Mouse (Mus musculus) heart, embryonic 11.5 days (tissue): ENCODE measurements around the gene Lemd1. TPM values are rescaled to one million over a fixed set of nuclear protein-coding genes. Genes with fewer than 3 reads are reported as not detected.

Source experiments
- ATAC-seq: fragments of 200-750 bp; cut with Nextera tagmentation; replicated peaks from 2 replicates; pipeline ENCODE4 v1.8.0; 2017; ENCODE audit warnings: moderate library complexity; ENCODE audit not compliant: insufficient number of reproducible peaks, low FRiP score, low TSS enrichment
- H3K27ac ChIP-seq: fragments of 300-500 bp; sonication (generic); 2 replicates; pipeline ENCODE4 v1.5.1; 2014; ENCODE audit warnings: mild to moderate bottlenecking, low read depth, low read length
- H3K27me3 ChIP-seq: fragments of 300-500 bp; sonication (generic); 2 replicates; pipeline ENCODE4 v1.6.1; 2014; ENCODE audit warnings: mild to moderate bottlenecking, low read length, mixed read lengths; ENCODE audit not compliant: control insufficient read depth, insufficient read depth
- H3K36me3 ChIP-seq: fragments of 300-500 bp; sonication (generic); 2 replicates; pipeline ENCODE4 v1.6.1; 2014; ENCODE audit warnings: mild to moderate bottlenecking, low read length, moderate library complexity, mixed read lengths; ENCODE audit not compliant: control insufficient read depth, insufficient read depth
- H3K4me1 ChIP-seq: fragments of 300-500 bp; sonication (generic); 2 replicates; pipeline ENCODE4 v1.6.1; 2014; ENCODE audit warnings: low read length; ENCODE audit not compliant: control insufficient read depth, insufficient read depth
- H3K4me2 ChIP-seq: fragments of 300-500 bp; sonication (generic); 2 replicates; pipeline ENCODE4 v1.6.1; 2014; ENCODE audit warnings: mild to moderate bottlenecking, moderate library complexity
- H3K4me3 ChIP-seq: fragments of 300-500 bp; sonication (generic); 2 replicates; pipeline ENCODE4 v1.5.1; 2014; ENCODE audit warnings: low read depth, low read length
- H3K9ac ChIP-seq: fragments of 300-500 bp; sonication (generic); 2 replicates; pipeline ENCODE4 v1.6.1; 2014; ENCODE audit warnings: mild to moderate bottlenecking, low read depth, low read length, moderate library complexity
- H3K9me3 ChIP-seq: fragments of 300-500 bp; sonication (generic); replicated peaks from 2 replicates; pipeline ENCODE4 v1.6.1; 2016; ENCODE audit warnings: low read length; ENCODE audit not compliant: control insufficient read depth
- WGBS: fragments of 180-500 bp; shearing (Covaris S2); extraction: QIAGEN DNeasy Blood & Tissue Kit; methylation state at CpG from one replicate; pipeline ENCODE4 v1.1.7; 2014; ENCODE audit not compliant: insufficient replicate concordance; 5-methylcytosine and 5-hydroxymethylcytosine counted together
- polyA plus RNA-seq: library from polyadenylated mRNA; unstranded; fragments of >200 nt; fragmentation: Nextera tagmentation; extraction: Ambion mirVana; gene quantifications from 2 replicates; pipeline ENCODE4 v1.2.1, GENCODE M21; 2014

The Lemd1 gene
- polyA plus RNA-seq, 1 experiment from 2014 or later, result not detected

DNA sequence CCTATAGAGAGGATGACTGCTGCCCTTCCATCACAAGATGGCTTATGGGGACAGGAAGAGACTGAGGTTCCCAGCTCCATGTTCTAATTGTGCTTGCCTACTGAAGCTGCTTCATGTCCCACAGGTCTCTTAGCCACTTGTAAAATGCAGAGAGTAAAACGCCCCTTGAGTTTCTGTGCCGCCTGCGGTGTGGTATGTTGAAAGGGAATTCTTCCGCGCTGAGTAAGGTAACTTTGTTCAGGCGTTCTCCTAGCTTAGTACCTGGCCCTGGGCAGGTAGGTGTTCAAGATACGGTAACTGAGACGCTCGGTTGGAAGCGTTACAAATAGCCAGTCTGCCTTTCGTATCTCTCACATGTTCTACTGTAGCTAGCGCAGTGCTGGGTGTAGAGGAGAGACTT is 20.4 kb downstream of the Lemd1 start:
- H3K27me3 ChIP-seq, result peaks cover 11% of the 10 kb centered on the region
- H3K4me3 ChIP-seq, result no peak overlapping the region
- no peak for ATAC-seq
- no peak overlapping the region for H3K9ac ChIP-seq
- no peak overlapping the region for H3K27ac ChIP-seq
- H3K4me1 ChIP-seq, result peaks cover 24% of the 10 kb centered on the region
- 40% methylated on average over 12 of the region's 12 CpGs for WGBS
- no peaks in the 10 kb centered on the region for H3K9me3 ChIP-seq
- no peaks in the 10 kb centered on the region for H3K36me3 ChIP-seq
- H3K4me2 ChIP-seq, result peak overlapping the region; percentile 58

DNA sequence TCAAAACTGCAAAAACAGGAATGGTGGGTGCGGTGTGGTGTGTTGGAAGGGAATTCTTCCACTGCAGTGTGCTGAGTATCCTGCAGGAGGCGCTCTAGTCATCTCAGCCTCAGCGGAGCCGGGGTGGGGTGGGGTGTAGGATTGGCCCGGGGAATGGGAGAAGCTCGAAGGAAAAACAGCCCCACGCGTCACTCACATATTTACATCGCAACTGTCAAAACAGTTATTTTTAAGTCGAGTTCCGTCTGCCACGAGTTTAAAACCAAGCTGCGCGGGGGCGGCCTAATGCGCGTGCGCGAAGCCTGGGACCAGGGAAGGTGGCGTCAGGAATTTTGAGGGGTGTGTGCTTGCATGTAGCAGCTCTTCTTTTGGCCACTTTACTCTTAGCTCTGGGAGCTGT is 21.0 kb downstream of the Lemd1 start:
- no peak for ATAC-seq
- H3K9me3 ChIP-seq, result no peaks in the 10 kb centered on the region
- H3K9ac ChIP-seq, result 0 out of 2 replicates have a peak overlapping the region, but pooled peaks have one; percentile 34
- H3K27ac ChIP-seq, result no peak overlapping the region
- H3K36me3 ChIP-seq, result no peaks in the 10 kb centered on the region
- H3K4me3 ChIP-seq, result peak overlapping the region; percentile 28
- H3K4me1 ChIP-seq, result peaks cover 21% of the 10 kb centered on the region
- WGBS, result 5% methylated on average over 20 of the region's 20 CpGs
- peaks cover 11% of the 10 kb centered on the region for H3K27me3 ChIP-seq
- H3K4me2 ChIP-seq, result peak overlapping the region; percentile 58

- WGBS, result 47% methylated on average over 6 of the region's 6 CpGs
Observed at GRCm38 (mm10) chr1:132213076-132213475, 21.8 kb downstream of the Lemd1 start.

GRCm38 (mm10) chr1:132216276-132216675 is 25.0 kb downstream of the Lemd1 start:
- Histone ChIP-seq H3K4me2 (no peak overlapping the region), H3K27ac (no peak overlapping the region), H3K9ac (no peak overlapping the region), H3K4me1 (peaks cover 11% of the 10 kb centered on the region), H3K36me3 (no peaks in the 10 kb centered on the region), H3K27me3 (peaks cover 12% of the 10 kb centered on the region), H3K9me3 (no peaks in the 10 kb centered on the region), H3K4me3 (no peak overlapping the region)
- WGBS, result 47% methylated on average over 3 of the region's 3 CpGs
- ATAC-seq, result no peak

More at GRCm38 (mm10) chr1:132213076-132213475, 21.8 kb downstream of the Lemd1 start:
- H3K27me3 ChIP-seq, result peaks cover 11% of the 10 kb centered on the region
- no peak overlapping the region for H3K27ac ChIP-seq
- no peak overlapping the region for H3K4me3 ChIP-seq
- no peak overlapping the region for H3K9ac ChIP-seq
- no peak for ATAC-seq
- no peaks in the 10 kb centered on the region for H3K9me3 ChIP-seq
- no peak overlapping the region for H3K4me2 ChIP-seq
- peaks cover 16% of the 10 kb centered on the region for H3K4me1 ChIP-seq
- no peaks in the 10 kb centered on the region for H3K36me3 ChIP-seq

DNA sequence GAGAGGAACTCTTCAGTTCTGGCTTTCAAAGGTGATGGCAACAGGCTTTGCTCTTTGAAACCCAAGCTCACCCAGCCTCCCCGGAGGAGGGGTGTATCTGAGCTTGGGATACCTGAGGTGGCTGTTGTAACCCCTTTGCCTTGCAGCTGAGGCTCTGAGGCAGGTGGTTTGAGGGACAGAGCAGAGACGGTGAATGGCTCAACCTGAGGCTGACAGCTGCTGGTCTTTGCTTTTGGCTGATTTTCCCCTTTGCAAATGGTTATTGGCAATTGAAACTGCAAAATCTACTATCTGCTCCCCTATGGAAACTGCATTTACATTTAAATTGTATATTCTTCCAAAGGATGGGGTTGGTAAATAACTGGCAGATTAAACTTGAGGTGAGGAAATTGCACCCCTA is 30.4 kb downstream of the Lemd1 start:
- H3K9me3 ChIP-seq, result no peaks in the 10 kb centered on the region
- H3K27ac ChIP-seq, result no peak overlapping the region
- no peaks in the 10 kb centered on the region for H3K36me3 ChIP-seq
- H3K9ac ChIP-seq, result no peak overlapping the region
- H3K27me3 ChIP-seq, result peaks cover 9% of the 10 kb centered on the region
- 41% methylated on average over 2 of the region's 2 CpGs for WGBS
- H3K4me3 ChIP-seq, result no peak overlapping the region
- ATAC-seq, result no peak
- no peak overlapping the region for H3K4me2 ChIP-seq
- no peaks in the 10 kb centered on the region for H3K4me1 ChIP-seq

GRCm38 (mm10) chr1:132222166-132222565 is 30.9 kb downstream of the Lemd1 start:
- peaks cover 9% of the 10 kb centered on the region for H3K27me3 ChIP-seq
- no peaks in the 10 kb centered on the region for H3K4me1 ChIP-seq
- WGBS, result 34% methylated on average over 6 of the region's 6 CpGs
- ATAC-seq, result no peak
- H3K4me3 ChIP-seq, result no peak overlapping the region
- no peak overlapping the region for H3K27ac ChIP-seq
- H3K36me3 ChIP-seq, result no peaks in the 10 kb centered on the region
- H3K4me2 ChIP-seq, result no peak overlapping the region
- H3K9me3 ChIP-seq, result no peaks in the 10 kb centered on the region
- no peak overlapping the region for H3K9ac ChIP-seq

- no peak for ATAC-seq
- Histone ChIP-seq H3K27me3 (no peaks in the 10 kb centered on the region), H3K9ac (no peak overlapping the region), H3K27ac (no peak overlapping the region), H3K36me3 (no peaks in the 10 kb centered on the region), H3K4me3 (no peak overlapping the region), H3K9me3 (no peaks in the 10 kb centered on the region), H3K4me2 (no peak overlapping the region), H3K4me1 (no peaks in the 10 kb centered on the region)
- 75% methylated on average over 13 of the region's 13 CpGs for WGBS
Observed at GRCm38 (mm10) chr1:132226297-132227080, 35.3 kb downstream of the Lemd1 start.

DNA sequence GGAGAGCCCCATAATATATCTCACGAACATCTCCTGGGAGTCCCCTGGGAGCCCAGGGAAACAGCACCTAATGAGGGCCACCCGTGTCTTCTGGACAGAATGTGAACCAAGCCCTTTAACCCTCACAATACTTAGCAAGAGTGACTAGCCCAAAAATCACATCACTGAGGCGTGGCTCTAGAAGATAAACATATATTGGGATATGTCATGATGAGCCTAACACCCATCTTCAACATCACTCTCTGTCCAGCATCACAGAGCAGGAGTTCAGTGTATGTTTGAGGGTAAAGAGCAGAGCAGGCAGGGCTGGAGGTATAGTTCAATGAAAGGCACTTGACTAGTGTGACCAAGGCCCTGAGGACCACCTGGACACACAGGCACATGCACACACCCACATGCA is 38.4 kb downstream of the Lemd1 start, which contains the start of gene Gm10188:
Gm10188 (minus strand) TSS at position 101 of the 400 bp plus-strand sequence.
- H3K4me2 ChIP-seq, result no peak within 1 kb of the TSS
- peaks cover 6% of the 10 kb centered on the region for H3K27me3 ChIP-seq
- no peak within 1 kb of the TSS for H3K9ac ChIP-seq
- no peak within 1 kb of the TSS for H3K27ac ChIP-seq
- H3K9me3 ChIP-seq, result no peaks in the 10 kb centered on the region
- 75% methylated on average over 3 of the region's 3 CpGs for WGBS
- H3K4me1 ChIP-seq, result no peaks in the 10 kb centered on the region
- no peaks in the 10 kb centered on the region for H3K36me3 ChIP-seq
- no peak within 1 kb of the TSS for H3K4me3 ChIP-seq
- ATAC-seq, result no peak
